Mouse (Mus musculus) MEL (cell line): ENCODE measurements around the gene Hnrnph1.

Source experiments
- CTCF ChIP-seq, 3 experiments: IDR thresholded peaks in 2 of 3; conservative IDR thresholded peaks in 1 of 3; 2 replicates each; pipeline ENCODE4 v1.5.1; 2011 to 2012; ENCODE audit warnings: low read length in 3 of 3, low read depth in 2 of 3, mild to moderate bottlenecking in 2 of 3, improper control_type of control experiment in 1 of 3, inconsistent platforms in 1 of 3, mixed read lengths in 1 of 3, moderate library complexity in 1 of 3; ENCODE audit not compliant: control insufficient read depth in 1 of 3, insufficient read depth in 1 of 3, poor library complexity in 1 of 3, severe bottlenecking in 1 of 3
- EP300 ChIP-seq, 2 experiments: IDR thresholded peaks; 2 replicates each; pipeline ENCODE4 v1.6.1; 2011; ENCODE audit warnings: improper control_type of control experiment in 2 of 2, low read length in 2 of 2, low read depth in 1 of 2, mild to moderate bottlenecking in 1 of 2
- ETS1 ChIP-seq: IDR thresholded peaks from 2 replicates; pipeline ENCODE4 v1.6.1; 2012; ENCODE audit warnings: low read depth, mild to moderate bottlenecking, inconsistent platforms, low read length, improper control_type of control experiment, moderate library complexity
- GATA1 ChIP-seq: IDR thresholded peaks from 2 replicates; pipeline ENCODE4 v1.6.1; 2011; ENCODE audit warnings: low read depth, low read length, improper control_type of control experiment
- HCFC1 ChIP-seq: IDR thresholded peaks from 2 replicates; pipeline ENCODE4 v1.6.1; 2012; ENCODE audit warnings: low read depth, mild to moderate bottlenecking, inconsistent platforms, low read length, improper control_type of control experiment, moderate library complexity
- KAT2A ChIP-seq: conservative IDR thresholded peaks from 2 replicates; pipeline ENCODE4 v1.6.1; 2012; ENCODE audit warnings: low read depth, low read length, improper control_type of control experiment, inconsistent platforms
- MAFK ChIP-seq: IDR thresholded peaks from 2 replicates; pipeline ENCODE4 v1.6.1; 2011; ENCODE audit warnings: low read depth, mild to moderate bottlenecking, low read length, improper control_type of control experiment, borderline replicate concordance
- MAX ChIP-seq: IDR thresholded peaks from 2 replicates; pipeline ENCODE4 v1.6.1; 2011; ENCODE audit warnings: low read length, improper control_type of control experiment
- MYC ChIP-seq: IDR thresholded peaks from 2 replicates; pipeline ENCODE4 v1.6.1; 2011; ENCODE audit warnings: low read depth, mild to moderate bottlenecking, low read length, improper control_type of control experiment, moderate library complexity
- NELFE ChIP-seq: IDR thresholded peaks from 2 replicates; pipeline ENCODE4 v1.6.1; 2011; ENCODE audit warnings: low read depth, low read length, improper control_type of control experiment
- NRF1 ChIP-seq: IDR thresholded peaks from 2 replicates; pipeline ENCODE4 v1.6.1; 2014; ENCODE audit warnings: low read depth, mild to moderate bottlenecking, inconsistent platforms, low read length, improper control_type of control experiment, moderate library complexity; ENCODE audit not compliant: poor library complexity, insufficient read depth, severe bottlenecking
- ZKSCAN1 ChIP-seq: IDR thresholded peaks from 2 replicates; pipeline ENCODE4 v1.6.1; 2012; ENCODE audit warnings: low read depth, mild to moderate bottlenecking, inconsistent platforms, low read length, improper control_type of control experiment, moderate library complexity

DNA sequence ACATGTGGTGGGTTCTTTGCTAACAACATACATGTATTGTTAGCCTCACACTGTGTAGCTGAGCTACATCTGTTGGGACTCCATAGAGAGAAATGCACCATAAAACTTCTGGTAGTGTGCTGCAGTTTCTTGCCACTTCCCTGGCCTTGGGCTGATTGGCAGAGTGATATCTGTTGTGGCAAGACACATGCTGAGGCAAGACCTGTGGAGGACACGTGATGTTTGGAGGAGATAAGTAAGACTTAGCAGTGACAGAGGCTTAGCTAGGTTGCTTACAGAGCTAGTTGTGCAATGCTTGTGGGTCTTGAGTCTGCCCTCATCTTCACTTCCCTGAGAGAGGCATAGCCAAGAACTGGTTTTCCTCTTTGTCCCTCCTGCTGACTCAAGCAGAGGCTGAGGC lies 21.4 kb upstream of the Hnrnph1 start:
- TF ChIP-seq MYC = peak; percentile 72
- no peak for TF ChIP-seq MAFK
- peak; percentile 90 for TF ChIP-seq MAX
- TF ChIP-seq HCFC1 = peak; percentile 54
- TF ChIP-seq ETS1 = peak; percentile 83
- TF ChIP-seq CTCF (IDR thresholded peaks at IDR 0.05 in 2 of 3, conservative IDR thresholded peaks at IDR 0.05 in 1 of 3; ENCODE audit: control insufficient read depth in 1 of 3, insufficient read depth in 1 of 3, low read depth in 2 of 3, low read length in 3 of 3, poor library complexity in 1 of 3, severe bottlenecking in 1 of 3) = no peak
- TF ChIP-seq EP300 (IDR thresholded peaks at IDR 0.05; ENCODE audit: low read depth in 1 of 2, low read length in 2 of 2) = peak; percentile 59; a peak in 3 of 4 replicates
- no peak for TF ChIP-seq NELFE
- TF ChIP-seq NRF1 = no peak
- TF ChIP-seq ZKSCAN1 = no peak
- TF ChIP-seq GATA1 = peak; percentile 87
- TF ChIP-seq KAT2A = no peak
